In genomic region chr7:17002375-17003195, GRCm38 (mm10) we compare ENCODE assay signal across 7 mouse cellular contexts. TPM values are rescaled to one million over a fixed set of nuclear protein-coding genes. Genes with fewer than 3 reads are reported as not detected.
A peak's percentile ranks its signal among the peaks of the same experiment; 100 is the strongest.
DNase-seq lines count a peak whose midpoint lies in the region; ATAC-seq lines count a peak whose summit lies in the region.

No protein-coding gene starts in this region.

- DNase-seq in cerebellum, postnatal 10 days: peak; percentile 95 to 97
- peak; percentile 76 to 87 for DNase-seq in frontal cortex, postnatal 25 days (ENCODE audit: low spot score in 2 of 2)
- peak; percentile 94 for DNase-seq in induced T-regulatory cell, adult 2 months (ENCODE audit: low read depth)
- DNase-seq in left cerebral cortex, adult 8-10 months (ENCODE audit: low spot score in 2 of 2): peak; percentile 68 to 74
- peak; percentile 86 for DNase-seq in right cerebral cortex, postnatal 14 days

- ATAC-seq in activated CD4-positive, CD25-positive, alpha-beta regulatory T cell, adult 4 months: peak; percentile 84
- ATAC-seq in megakaryocyte, adult 5-6 weeks (ENCODE audit: poor library complexity, severe bottlenecking): peak; percentile 92

RNA-seq across cellular contexts. Expression of gene Ccdc8, which starts 10.1 kb away (rescaled TPM):
- under 1 TPM in 1 of 2 experiments, not detected in 1; 0.16 TPM for polyA plus RNA-seq in activated CD4-positive, CD25-positive, alpha-beta regulatory T cell, adult 4 months (2017; shearing (Covaris generic))
- total RNA-seq in left cerebral cortex, adult 8-10 months (2022): 1 to 10 TPM; 1.9 to 2.3 (median 2.1) TPM
- total RNA-seq in megakaryocyte, adult 5-6 weeks (2015): 0.02 and 0.07 TPM in 2 replicates
- total RNA-seq in megakaryocyte, adult 5-6 weeks (2017): 0.40 and 0.69 TPM in 2 replicates

RNA-seq across cellular contexts. Expression of gene Gm42372, which starts 19.7 kb away (rescaled TPM):
- polyA plus RNA-seq in activated CD4-positive, CD25-positive, alpha-beta regulatory T cell, adult 4 months (2017; shearing (Covaris generic)): 1 to 10 TPM; 3.6 to 4.2 TPM
- total RNA-seq in left cerebral cortex, adult 8-10 months (2022): 10 to 100 TPM; 60.8 to 66.8 (median 62.2) TPM
- total RNA-seq in megakaryocyte, adult 5-6 weeks (2015): 0.18 TPM in 1 of 2 replicates, not detected in the other
- 0.04 and 0.11 TPM in 2 replicates for total RNA-seq in megakaryocyte, adult 5-6 weeks (2017)

RNA-seq across cellular contexts. Expression of gene Ppp5c, which starts 25.1 kb away (rescaled TPM):
- polyA plus RNA-seq in activated CD4-positive, CD25-positive, alpha-beta regulatory T cell, adult 4 months (2017; shearing (Covaris generic)): 10 to 100 TPM; 49.6 to 63.3 TPM
- total RNA-seq in left cerebral cortex, adult 8-10 months (2022): 100 to 1,000 TPM; 149 to 165 (median 157) TPM
- total RNA-seq in megakaryocyte, adult 5-6 weeks (2015): 39.9 and 51.4 TPM in 2 replicates
- total RNA-seq in megakaryocyte, adult 5-6 weeks (2017): 31.6 and 33.1 TPM in 2 replicates

RNA-seq across cellular contexts. Expression of gene Pnmal1, which starts 43.1 kb away (rescaled TPM):
- polyA plus RNA-seq in activated CD4-positive, CD25-positive, alpha-beta regulatory T cell, adult 4 months (2017; shearing (Covaris generic)): not detected
- 100 to 1,000 TPM; 101 to 107 (median 104) TPM for total RNA-seq in left cerebral cortex, adult 8-10 months (2022)
- not detected in 2 replicates for total RNA-seq in megakaryocyte, adult 5-6 weeks (2015)
- not detected in 2 replicates for total RNA-seq in megakaryocyte, adult 5-6 weeks (2017)

RNA-seq across cellular contexts. Expression of gene Pnmal2, which starts 58.1 kb away (rescaled TPM):
- not detected for polyA plus RNA-seq in activated CD4-positive, CD25-positive, alpha-beta regulatory T cell, adult 4 months (2017; shearing (Covaris generic))
- 100 to 1,000 TPM; 270 to 304 (median 294) TPM for total RNA-seq in left cerebral cortex, adult 8-10 months (2022)
- not detected in 2 replicates for total RNA-seq in megakaryocyte, adult 5-6 weeks (2015)
- not detected in 2 replicates for total RNA-seq in megakaryocyte, adult 5-6 weeks (2017)

Comparison
In these comparisons a context has a peak if more than half of its experiments do, and no peak if none do; other contexts are left out.
1. Peak in every context shown above with its lines: DNase-seq and ATAC-seq.
2. RNA of gene Gm42372, which starts 19.7 kb away (total RNA-seq): 60.8 to 66.8 TPM in left cerebral cortex, adult 8-10 months; 0.04 to 0.18 TPM in megakaryocyte, adult 5-6 weeks; every median in the first group is over 10 times any median in the second.